Mouse (Mus musculus) CH12.LX (cell line): ENCODE measurements around the gene Pdcd6ip. TPM values are rescaled to one million over a fixed set of nuclear protein-coding genes. Genes with fewer than 3 reads are reported as not detected.

Experiments
- DNase-seq: peaks from one replicate; pipeline ENCODE4 v3.0.0-alpha.2; 2013; ENCODE audit errors: extremely low read depth
- H3K27ac ChIP-seq: 2 replicates; pipeline ENCODE4 v1.5.1; 2012; ENCODE audit warnings: low read depth, mild to moderate bottlenecking, control low read depth, moderate library complexity; ENCODE audit not compliant: insufficient read depth
- H3K27me3 ChIP-seq: replicated peaks from 2 replicates; pipeline ENCODE3; 2012; ENCODE audit warnings: inconsistent platforms
- H3K36me3 ChIP-seq, 2 experiments: replicated peaks in 1 of 2; 2 replicates each; pipeline versions ENCODE3 to v1.6.1; 2012; ENCODE audit warnings: inconsistent platforms in 1 of 2, low read length in 1 of 2, mild to moderate bottlenecking in 1 of 2, mixed read lengths in 1 of 2, moderate library complexity in 1 of 2; ENCODE audit not compliant: control insufficient read depth in 1 of 2, insufficient read depth in 1 of 2
- H3K4me1 ChIP-seq, 2 experiments: 2 replicates each; pipeline ENCODE4 v1.6.1; 2012; ENCODE audit warnings: inconsistent platforms in 1 of 2, moderate library complexity in 1 of 2; ENCODE audit not compliant: insufficient read depth in 2 of 2, control insufficient read depth in 1 of 2
- H3K4me2 ChIP-seq: 2 replicates; pipeline ENCODE4 v1.6.1; 2012; ENCODE audit warnings: low read depth, mild to moderate bottlenecking, control low read depth; ENCODE audit not compliant: poor library complexity, insufficient read depth, severe bottlenecking
- H3K4me3 ChIP-seq, 3 experiments: fragments of 150-350 bp in 1 of 3; sonication (generic) in 1 of 3; replicated peaks in 1 of 3; 2 replicates each; pipeline versions ENCODE3 to v1.5.1; 2011 to 2012; ENCODE audit warnings: low read depth in 2 of 3, low read length in 2 of 3, mild to moderate bottlenecking in 2 of 3, moderate library complexity in 2 of 3, control low read depth in 1 of 3, improper control_type of control experiment in 1 of 3, inconsistent platforms in 1 of 3, mixed read lengths in 1 of 3; ENCODE audit not compliant: poor library complexity in 1 of 3
- H3K79me2 ChIP-seq: replicated peaks from 2 replicates; pipeline ENCODE4 v1.6.1; 2012; ENCODE audit warnings: mild to moderate bottlenecking, moderate library complexity; ENCODE audit not compliant: control insufficient read depth, poor library complexity, insufficient read depth, severe bottlenecking; ENCODE audit errors: extremely low read depth
- H3K9ac ChIP-seq: 2 replicates; pipeline ENCODE4 v1.6.1; 2012; ENCODE audit warnings: low read depth, mild to moderate bottlenecking, control low read depth, moderate library complexity; ENCODE audit not compliant: insufficient read depth
- H3K9me3 ChIP-seq: replicated peaks from 2 replicates; pipeline ENCODE3; 2012; ENCODE audit warnings: low read length, inconsistent platforms, mixed read lengths
- CHD2 ChIP-seq: IDR thresholded peaks from 2 replicates; pipeline ENCODE4 v1.6.1; 2011; ENCODE audit warnings: low read length, improper control_type of control experiment
- ELF1 ChIP-seq: IDR thresholded peaks from 2 replicates; pipeline ENCODE4 v1.6.1; 2014; ENCODE audit warnings: low read depth, mild to moderate bottlenecking, inconsistent platforms, low read length, improper control_type of control experiment
- EP300 ChIP-seq: IDR thresholded peaks from 2 replicates; pipeline ENCODE4 v1.6.1; 2011; ENCODE audit warnings: low read length, improper control_type of control experiment
- GABPA ChIP-seq: IDR thresholded peaks from 2 replicates; pipeline ENCODE4 v1.6.1; 2012; ENCODE audit warnings: low read depth, low read length, improper control_type of control experiment, inconsistent platforms; ENCODE audit not compliant: insufficient replicate concordance
- HCFC1 ChIP-seq: IDR thresholded peaks from 2 replicates; pipeline ENCODE4 v1.6.1; 2012; ENCODE audit warnings: low read depth, mild to moderate bottlenecking, inconsistent platforms, low read length, improper control_type of control experiment
- IRF4 ChIP-seq: IDR thresholded peaks from 2 replicates; pipeline ENCODE4 v1.6.1; 2014; ENCODE audit warnings: low read depth, mild to moderate bottlenecking, inconsistent platforms, low read length, improper control_type of control experiment
- JUN ChIP-seq: IDR thresholded peaks from 2 replicates; pipeline ENCODE4 v1.6.1; 2011; ENCODE audit warnings: low read depth, mild to moderate bottlenecking, low read length, improper control_type of control experiment, moderate library complexity; ENCODE audit not compliant: insufficient read depth
- JUND ChIP-seq: conservative IDR thresholded peaks from 2 replicates; pipeline ENCODE4 v1.6.1; 2011; ENCODE audit warnings: low read depth, low read length, improper control_type of control experiment
- KAT2A ChIP-seq: IDR thresholded peaks from 2 replicates; pipeline ENCODE4 v1.6.1; 2012; ENCODE audit warnings: low read length, improper control_type of control experiment, inconsistent platforms; ENCODE audit not compliant: insufficient replicate concordance
- MAFK ChIP-seq: IDR thresholded peaks from 2 replicates; pipeline ENCODE4 v1.6.1; 2011; ENCODE audit warnings: low read length, improper control_type of control experiment; ENCODE audit not compliant: insufficient replicate concordance
- MEF2A ChIP-seq: IDR thresholded peaks from 2 replicates; pipeline ENCODE4 v1.6.1; 2014; ENCODE audit warnings: low read depth, mild to moderate bottlenecking, inconsistent platforms, low read length, improper control_type of control experiment, borderline replicate concordance
- MXI1 ChIP-seq: IDR thresholded peaks from 2 replicates; pipeline ENCODE4 v1.6.1; 2011; ENCODE audit warnings: mild to moderate bottlenecking, low read depth, low read length, improper control_type of control experiment
- MYC ChIP-seq: IDR thresholded peaks from 2 replicates; pipeline ENCODE4 v1.6.1; 2011; ENCODE audit warnings: low read depth, mild to moderate bottlenecking, improper control_type of control experiment, low read length
- NELFE ChIP-seq: IDR thresholded peaks from 2 replicates; pipeline ENCODE4 v1.6.1; 2011; ENCODE audit warnings: low read depth, low read length, improper control_type of control experiment
- NRF1 ChIP-seq: IDR thresholded peaks from 2 replicates; pipeline ENCODE4 v1.6.1; 2014; ENCODE audit warnings: low read depth, mild to moderate bottlenecking, inconsistent platforms, low read length, improper control_type of control experiment, moderate library complexity
- POLR2A ChIP-seq: IDR thresholded peaks from 2 replicates; pipeline ENCODE4 v1.6.1; 2011; ENCODE audit warnings: low read depth, mild to moderate bottlenecking, improper control_type of control experiment, low read length
- POLR2AphosphoS2 ChIP-seq: IDR thresholded peaks from 2 replicates; pipeline ENCODE4 v1.6.1; 2011; ENCODE audit warnings: low read depth, low read length, improper control_type of control experiment
- RAD21 ChIP-seq: IDR thresholded peaks from 2 replicates; pipeline ENCODE4 v1.6.1; 2011; ENCODE audit warnings: low read depth, mild to moderate bottlenecking, low read length, improper control_type of control experiment, moderate library complexity
- SIN3A ChIP-seq: IDR thresholded peaks from 2 replicates; pipeline ENCODE4 v1.6.1; 2012; ENCODE audit warnings: low read length, improper control_type of control experiment, inconsistent platforms
- SMC3 ChIP-seq: IDR thresholded peaks from 2 replicates; pipeline ENCODE4 v1.6.1; 2011; ENCODE audit warnings: low read depth, low read length, improper control_type of control experiment
- TBP ChIP-seq: conservative IDR thresholded peaks from 2 replicates; pipeline ENCODE4 v1.6.1; 2011; ENCODE audit warnings: low read depth, low read length, improper control_type of control experiment
- UBTF ChIP-seq: IDR thresholded peaks from 2 replicates; pipeline ENCODE4 v1.6.1; 2012; ENCODE audit warnings: low read depth, mild to moderate bottlenecking, inconsistent platforms, low read length, improper control_type of control experiment, moderate library complexity
- USF1 ChIP-seq: IDR thresholded peaks from 2 replicates; pipeline ENCODE4 v1.6.1; 2014; ENCODE audit warnings: low read depth, mild to moderate bottlenecking, inconsistent platforms, low read length, improper control_type of control experiment
- USF2 ChIP-seq: conservative IDR thresholded peaks from 2 replicates; pipeline ENCODE4 v1.6.1; 2011; ENCODE audit warnings: low read depth, low read length, improper control_type of control experiment
- ZC3H11A ChIP-seq: IDR thresholded peaks from 2 replicates; pipeline ENCODE4 v1.6.1; 2012; ENCODE audit warnings: low read depth, mild to moderate bottlenecking, inconsistent platforms, low read length, improper control_type of control experiment
- ZKSCAN1 ChIP-seq: IDR thresholded peaks from 2 replicates; pipeline ENCODE4 v1.6.1; 2012; ENCODE audit warnings: low read depth, inconsistent platforms, low read length, improper control_type of control experiment, borderline replicate concordance
- dilution Hi-C: fragments of 300-500 bp; cut with MboI; formaldehyde crosslinking; loops from 2 replicates; pipeline ENCODE4 v1.14.3; 2020; ENCODE audit warnings: low sequenced_read_pairs; ENCODE audit not compliant: extremely low pct_unique_long_range_greater_than_20kb, extremely low pct_ligation_motif_present
- in situ Hi-C: fragments of 300-500 bp; cut with MboI; formaldehyde crosslinking; loops from 3 replicates; pipeline ENCODE4 v1.14.3; 2019; ENCODE audit warnings: low sequenced_read_pairs, low pct_ligation_motif_present, low pct_unique_long_range_greater_than_20kb, mixed read lengths
- polyA plus RNA-seq: library from polyadenylated mRNA; unstranded; fragments of >175 nt; gene quantifications from 2 replicates; pipeline ENCODE4 v1.2.1, GENCODE M21; 2012; ENCODE audit warnings: low read depth; ENCODE audit not compliant: insufficient read length
- total RNA-seq, 2 experiments: library from RNA; depleted of rRNA; stranded (reverse); fragments of 300-350 nt in 1 of 2; fragments of >200 nt in 1 of 2; gene quantifications; 2 replicates each; pipeline ENCODE4 v1.2.3; 2012 to 2014

Pdcd6ip gene
- total and polyA plus RNA-seq, 3 experiments: 23.3 to 75.6 (median 29.5) TPM

DNA sequence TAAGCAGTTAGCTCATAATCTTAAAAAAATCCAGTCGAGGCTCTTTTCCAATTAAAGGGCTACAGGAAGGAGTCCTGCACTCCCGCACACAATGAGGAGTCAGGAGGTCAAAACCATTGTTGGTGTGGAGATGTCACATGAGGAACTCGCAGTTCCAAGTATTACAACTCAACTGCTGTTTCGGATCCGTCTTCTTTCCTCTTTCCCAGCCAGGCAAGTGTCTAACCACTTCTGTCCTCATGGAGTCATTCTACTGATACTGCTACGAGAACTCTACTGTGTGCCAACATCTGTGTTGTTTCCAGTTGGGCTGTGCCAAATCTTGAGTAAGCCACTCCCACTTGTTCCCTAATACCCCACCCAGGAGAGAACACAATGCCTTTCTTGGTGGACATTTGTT is 30.9 kb upstream of the Pdcd6ip start (continued):
- TF ChIP-seq MAFK: no peak
- no peak for TF ChIP-seq POLR2A
- no peak for TF ChIP-seq JUND

DNA sequence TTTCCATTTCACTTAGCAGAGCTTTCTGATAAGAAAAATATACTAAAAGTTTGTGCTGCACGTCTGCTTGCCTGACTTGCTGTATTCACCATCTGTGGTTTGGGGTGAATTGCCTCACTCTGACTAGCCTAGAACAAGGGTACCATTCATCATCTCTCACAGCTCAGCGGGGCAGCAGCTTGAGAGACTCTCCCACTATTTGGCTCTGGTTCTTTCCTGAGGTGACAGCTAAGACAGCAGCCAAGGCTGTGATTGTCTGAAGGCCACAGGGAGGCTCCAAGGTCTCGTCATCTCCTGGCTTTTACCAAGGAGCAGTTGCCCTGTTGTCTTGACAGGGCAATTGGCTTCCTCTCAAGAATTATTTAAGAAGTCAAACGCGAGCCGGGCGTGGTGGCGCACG is 30.0 kb upstream of the Pdcd6ip start:
- H3K4me1 ChIP-seq: peaks cover 0 to 10% of the 10 kb centered on the region in 2 experiments; a peak in 2 of 4 replicates
- H3K9ac ChIP-seq: no peak overlapping the region
- dilution Hi-C loops: no loop called here
- H3K36me3 ChIP-seq: peaks cover 0 to 3% of the 10 kb centered on the region in 2 experiments
- H3K27me3 ChIP-seq: no peaks in the 10 kb centered on the region
- in situ Hi-C loops: loop anchor here (25.0 kb wide), 1 partner anchor 349 kb away; no protein-coding TSS in a partner anchor
- H3K4me3 ChIP-seq: no peak overlapping the region
- no peak for TF ChIP-seq ZC3H11A
- TF ChIP-seq MEF2A: no peak
- no peak for TF ChIP-seq KAT2A
- TF ChIP-seq SIN3A: no peak
- no peak for TF ChIP-seq JUN
- TF ChIP-seq NRF1: no peak
- TF ChIP-seq CHD2: no peak
- no peak for TF ChIP-seq USF1
- TF ChIP-seq NELFE: no peak
- no peak for TF ChIP-seq UBTF
- TF ChIP-seq GABPA: no peak
- no peak for TF ChIP-seq RAD21
- DNase-seq: no peak
- no peaks in the 10 kb centered on the region for H3K9me3 ChIP-seq
- H3K79me2 ChIP-seq: peaks cover 10% of the 10 kb centered on the region
- H3K4me2 ChIP-seq: no peak overlapping the region
- no peak overlapping the region for H3K27ac ChIP-seq

- in situ Hi-C loops: loop anchor here (25.0 kb wide), 1 partner anchor 351 kb away; no protein-coding TSS in a partner anchor
- no peak for DNase-seq
- no peak overlapping the region for H3K9ac ChIP-seq
- no peak overlapping the region for H3K4me3 ChIP-seq
- H3K27ac ChIP-seq: no peak overlapping the region
- H3K4me2 ChIP-seq: no peak overlapping the region
- dilution Hi-C loops: no loop called here
- H3K4me1 ChIP-seq: peaks cover 0 to 10% of the 10 kb centered on the region in 2 experiments; a peak in 2 of 4 replicates
- no peak for TF ChIP-seq IRF4
- no peak for TF ChIP-seq HCFC1
- no peak for TF ChIP-seq UBTF
- TF ChIP-seq TBP: no peak
- no peak for TF ChIP-seq ELF1
- TF ChIP-seq KAT2A: no peak
- no peak for TF ChIP-seq POLR2AphosphoS2
- TF ChIP-seq NELFE: no peak
- TF ChIP-seq MYC: no peak
- TF ChIP-seq JUN: no peak
- no peak for TF ChIP-seq JUND
- TF ChIP-seq MEF2A: no peak
- no peak for TF ChIP-seq ZKSCAN1
- TF ChIP-seq EP300: no peak
- TF ChIP-seq CHD2: no peak
- TF ChIP-seq SMC3: no peak
- no peak for TF ChIP-seq USF2
- no peak for TF ChIP-seq MXI1
- no peaks in the 10 kb centered on the region; the same call in 1 of the 2 replicates for H3K79me2 ChIP-seq
- peaks cover 0 to 3% of the 10 kb centered on the region in 2 experiments for H3K36me3 ChIP-seq
- H3K27me3 ChIP-seq: no peaks in the 10 kb centered on the region
- no peaks in the 10 kb centered on the region for H3K9me3 ChIP-seq
Observed at GRCm38 (mm10) chr9:113735920-113736319, 27.9 kb upstream of the Pdcd6ip start.
